Mouse (Mus musculus): ENCODE measurements around the gene Ddr1. TPM values are rescaled to one million over a fixed set of nuclear protein-coding genes. Genes with fewer than 3 reads are reported as not detected.
"Not testable (repeated sequence)": the region's sequence is repeated elsewhere in the genome, so short reads cannot be mapped to it uniquely, and the experiment has no call there.

Gene Ddr1
- 10 to 100 TPM; 12.7 to 15.0 TPM for total RNA-seq (2021)
- long read RNA-seq, experiment 1, partial matches to known transcripts = 4 of 19 reads
- long read RNA-seq, experiment 1, other reads (novel, unspliced or antisense) = 15 of 19 reads
- long read RNA-seq, experiment 2, partial matches to known transcripts = 1 of 12 reads
- long read RNA-seq, experiment 2, other reads (novel, unspliced or antisense) = 10 of 12 reads

DNA sequence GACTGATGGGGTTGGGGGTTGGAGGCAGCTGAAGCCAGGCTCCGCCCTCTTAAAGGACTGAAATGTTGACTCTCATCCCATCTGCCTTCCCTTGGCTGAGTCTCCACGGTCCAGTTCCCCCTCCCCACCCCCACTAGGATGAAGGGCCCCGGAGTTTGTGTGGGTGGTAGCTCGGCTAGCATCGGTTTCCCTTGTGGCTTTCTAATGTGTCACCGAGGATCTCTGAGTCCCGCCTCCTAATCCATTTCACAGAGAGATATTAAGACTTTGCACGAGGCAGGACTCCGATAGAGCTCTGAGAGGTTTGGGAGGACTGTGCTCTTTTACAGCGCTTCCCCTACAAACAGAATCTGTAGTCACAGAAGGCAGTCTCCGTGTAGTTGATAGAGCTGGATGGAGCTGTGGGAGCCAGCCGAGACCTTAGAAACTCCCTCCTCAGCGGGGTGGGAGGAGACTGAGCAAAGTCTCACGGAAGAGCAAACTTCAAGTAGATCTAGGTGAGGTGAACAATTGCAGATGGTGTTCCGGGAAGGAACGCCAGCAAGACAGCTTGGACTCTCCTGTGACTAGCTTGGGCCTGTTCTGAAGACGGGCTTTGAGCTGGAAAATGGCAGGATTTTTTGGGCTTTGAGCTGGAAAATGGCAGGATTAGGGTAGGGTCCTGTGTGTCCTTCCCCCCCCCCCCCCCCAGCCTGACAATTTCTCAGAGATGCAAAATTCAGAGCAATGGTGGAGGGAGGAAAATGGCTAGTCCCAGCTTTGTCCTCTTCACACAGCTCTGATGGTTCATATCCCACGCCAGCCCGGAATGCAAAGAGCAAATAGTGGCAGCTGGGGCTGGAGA, at the start of gene Ddr1:
TSS of gene Ddr1 (minus strand) at position 1 of the 844 bp plus-strand sequence.
- DNase-seq = no peak
- intact Hi-C loops (cut with DNase I) = loop anchor here (5.0 kb wide), 1 partner anchor 32 kb away; no protein-coding TSS in a partner anchor

DNA sequence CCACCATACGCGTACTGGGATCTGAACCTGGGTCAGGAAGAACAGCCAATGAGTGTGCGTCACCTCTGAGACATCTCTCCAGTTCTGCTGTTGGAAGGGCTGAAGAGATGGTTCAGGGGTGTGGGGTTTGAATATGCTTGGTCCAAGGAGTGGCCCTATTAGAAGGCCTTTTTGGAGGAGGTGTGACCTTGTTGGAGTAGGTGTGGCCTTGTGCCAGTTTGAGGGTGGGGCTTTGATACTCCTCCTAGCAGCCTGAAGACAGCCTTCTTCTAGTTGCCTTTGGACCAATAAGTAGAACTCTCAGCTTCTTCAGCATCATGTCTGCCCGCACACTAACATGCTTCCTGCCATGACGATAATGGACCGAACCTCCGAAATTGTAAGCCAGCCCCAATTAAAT, 49.2 kb upstream of the Ddr1 start:
- intact Hi-C loops (cut with DNase I) = no loop called here
- no peak for DNase-seq

DNA sequence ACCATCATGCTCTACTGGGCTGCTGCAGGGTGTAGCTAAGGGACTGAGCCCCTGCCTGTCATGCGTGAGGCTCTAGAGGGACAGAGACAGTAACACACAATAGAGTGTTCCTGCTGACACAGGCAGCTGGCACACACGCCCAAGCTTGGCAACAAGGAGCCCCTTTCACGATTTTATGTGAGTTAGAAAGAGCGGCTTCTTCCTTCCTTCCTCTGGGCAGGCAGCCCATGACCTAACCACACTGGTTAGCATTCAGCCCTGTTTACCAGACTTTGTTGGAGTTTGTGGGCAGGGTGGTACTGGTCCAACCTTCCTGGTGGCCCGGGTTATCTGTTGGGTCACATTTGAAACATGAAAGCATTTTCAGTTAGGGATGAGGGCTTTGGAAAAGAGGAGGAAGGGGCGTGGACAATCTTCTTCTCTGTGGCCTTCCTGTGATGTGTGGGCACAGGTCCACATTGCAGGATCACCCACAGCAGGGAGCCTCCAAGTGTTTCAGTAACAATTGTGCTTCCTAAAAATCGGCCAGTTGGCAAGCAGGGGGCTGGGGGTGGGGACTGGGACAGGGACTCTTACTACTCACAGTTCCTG, 47.9 kb upstream of the Ddr1 start:
- intact Hi-C loops (cut with DNase I) = no loop called here
- DNase-seq = no peak

DNA sequence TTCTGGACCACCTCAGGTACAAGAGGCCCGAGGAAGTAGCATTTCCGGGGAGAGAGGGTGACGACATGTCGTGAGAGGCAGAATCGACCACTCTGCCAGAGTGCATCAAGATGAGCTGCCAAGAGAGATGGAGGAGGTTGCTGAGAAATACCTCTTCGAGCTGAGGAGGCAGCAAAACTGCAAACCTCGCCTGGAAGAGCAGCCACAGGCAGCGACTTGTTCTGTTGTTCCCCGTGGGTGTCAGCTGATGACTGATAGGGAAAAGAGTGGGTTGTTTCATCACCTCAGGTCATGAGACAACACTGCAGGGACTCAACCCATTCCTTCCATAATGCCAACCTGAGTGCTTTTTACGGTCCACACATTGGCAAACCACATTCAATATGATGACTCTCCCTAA, 45.3 kb upstream of the Ddr1 start:
- intact Hi-C loops (cut with DNase I) = no loop called here
- DNase-seq = no peak

DNA sequence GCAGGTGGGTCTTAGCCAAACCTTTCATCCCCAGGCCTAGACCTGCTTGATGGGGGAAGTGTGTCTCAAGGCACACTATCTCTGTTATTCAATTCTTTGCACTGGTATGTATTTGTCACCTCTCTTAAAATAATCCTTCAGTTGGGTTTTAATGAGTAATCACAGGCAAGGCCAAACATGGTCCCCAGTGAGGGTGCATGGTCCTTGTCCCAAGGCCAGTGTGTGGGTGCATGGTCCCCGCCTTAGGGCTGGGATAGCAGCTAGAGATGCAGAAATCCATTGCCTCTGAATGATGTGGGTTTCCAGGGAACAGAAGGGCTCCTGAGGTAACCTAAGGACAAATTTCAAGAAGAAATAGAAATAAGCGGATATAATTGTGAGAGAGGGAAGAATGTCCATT, 39.9 kb upstream of the Ddr1 start:
- no peak for DNase-seq
- intact Hi-C loops (cut with DNase I) = loop anchor here (5.0 kb wide), 2 partner anchors 58 to 83 kb away; no protein-coding TSS in a partner anchor

DNA sequence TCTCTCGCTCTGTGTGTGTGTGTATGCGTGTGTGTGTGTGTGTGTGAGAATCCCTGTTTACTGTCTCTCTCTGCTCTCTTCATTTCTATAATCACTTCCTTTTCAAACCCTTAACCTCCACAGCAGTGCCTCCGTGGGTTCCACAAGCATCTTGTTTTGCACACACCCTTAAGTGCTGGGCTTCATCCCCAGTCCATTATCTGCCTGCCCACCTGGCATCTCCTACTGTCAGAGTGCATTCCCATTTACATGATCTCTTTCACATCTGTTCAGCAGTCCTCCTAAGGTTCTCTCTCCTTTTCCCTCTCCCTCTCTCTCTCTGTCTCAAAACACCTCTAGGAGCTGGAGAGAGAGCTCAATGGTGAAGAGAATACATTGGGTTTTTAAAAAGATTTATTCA, 38.5 kb upstream of the Ddr1 start:
- intact Hi-C loops (cut with DNase I) = loop anchor here (5.0 kb wide), 2 partner anchors 59 to 84 kb away; no protein-coding TSS in a partner anchor

DNA sequence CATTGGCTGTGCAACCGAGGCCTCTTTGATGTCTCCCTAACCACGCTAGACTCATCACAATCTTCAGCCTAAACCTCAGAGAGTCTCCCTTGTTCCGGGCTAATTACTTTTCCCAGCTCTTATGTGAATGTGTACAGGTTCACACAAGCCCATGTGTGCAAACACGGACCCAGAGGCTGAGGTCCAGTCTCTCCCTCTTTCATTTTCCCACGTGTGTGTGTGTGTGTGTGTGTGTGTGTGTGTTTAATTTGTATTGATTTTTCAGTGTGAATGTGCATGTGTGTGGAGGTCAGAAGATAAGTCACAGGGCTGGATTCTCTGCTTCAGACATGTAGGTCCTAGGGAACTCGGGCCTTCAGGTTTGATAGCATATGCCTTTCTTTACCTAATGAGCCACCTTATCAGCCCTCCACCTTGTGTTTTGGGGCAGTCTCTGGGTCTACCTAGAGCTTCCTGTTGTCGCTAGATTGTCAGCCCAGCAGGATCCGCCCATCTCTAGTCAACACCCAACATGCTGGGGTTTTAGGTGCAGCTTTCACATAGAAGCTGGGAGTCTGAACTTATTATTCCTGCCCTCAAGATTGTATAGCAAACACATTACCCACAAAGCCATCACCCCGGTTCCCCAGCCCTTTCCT, 37.3 kb upstream of the Ddr1 start:
- no peak for DNase-seq
- intact Hi-C loops (cut with DNase I) = loop anchor here (5.0 kb wide), 2 partner anchors 61 to 86 kb away; no protein-coding TSS in a partner anchor

More for the DNA sequence above, 38.5 kb upstream of the Ddr1 start:
- DNase-seq = no peak

DNA sequence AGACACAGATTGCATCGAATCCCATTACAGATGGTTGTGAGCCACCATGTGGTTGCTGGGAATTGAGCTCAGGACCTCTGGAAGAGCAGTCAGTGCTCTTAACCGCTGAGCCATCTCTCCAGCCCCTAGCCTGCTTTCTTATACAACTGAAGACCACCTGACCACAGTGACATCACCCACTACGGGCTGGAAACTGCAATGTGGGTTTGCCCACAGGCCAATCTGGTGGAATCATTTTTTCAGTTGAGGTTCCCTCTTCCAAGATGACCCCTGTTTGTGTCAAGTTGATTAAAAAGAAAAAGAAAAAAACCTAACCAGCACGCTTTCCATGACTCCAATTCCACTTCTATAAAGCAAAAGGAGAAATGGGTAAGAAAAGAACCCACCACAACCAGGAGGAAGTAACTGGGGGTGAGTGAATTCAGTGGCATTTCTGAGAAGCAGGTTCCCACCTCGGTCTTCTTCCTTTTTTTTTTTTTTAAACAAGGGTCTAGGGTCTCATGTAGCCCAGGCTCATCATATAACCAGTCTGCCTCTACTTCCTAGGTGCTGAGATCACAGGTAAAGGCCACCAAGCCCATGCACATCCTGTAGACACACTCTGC, 36.0 kb upstream of the Ddr1 start:
- intact Hi-C loops (cut with DNase I) = loop anchor here (5.0 kb wide), 2 partner anchors 62 to 87 kb away; no protein-coding TSS in a partner anchor

DNA sequence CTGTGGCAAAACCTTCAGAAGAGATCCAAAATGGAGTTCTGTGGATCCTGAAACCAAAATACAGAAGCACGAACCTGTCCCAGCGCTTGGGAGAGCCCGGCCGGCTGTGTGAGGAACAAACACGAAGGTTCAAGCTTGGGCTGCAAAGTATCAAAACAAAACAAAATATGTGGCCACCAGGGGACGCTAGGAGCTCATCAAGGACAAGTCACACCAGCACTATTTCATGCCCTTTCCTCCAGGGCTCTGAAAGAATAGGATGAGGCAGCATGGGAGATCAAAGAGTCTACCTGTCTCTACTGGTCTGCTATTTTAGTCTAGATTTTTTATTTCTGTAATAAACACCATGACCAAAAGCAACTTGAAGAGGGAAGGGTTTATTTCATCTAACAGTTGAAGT, 35.3 kb upstream of the Ddr1 start:
- intact Hi-C loops (cut with DNase I) = loop anchor here (5.0 kb wide), 4 partner anchors 37 to 102 kb away; partner anchors contain the start of gene Ddr1
- DNase-seq = peak; percentile 72 to 86

More for the DNA sequence above, 36.0 kb upstream of the Ddr1 start:
- DNase-seq = no peak

DNA sequence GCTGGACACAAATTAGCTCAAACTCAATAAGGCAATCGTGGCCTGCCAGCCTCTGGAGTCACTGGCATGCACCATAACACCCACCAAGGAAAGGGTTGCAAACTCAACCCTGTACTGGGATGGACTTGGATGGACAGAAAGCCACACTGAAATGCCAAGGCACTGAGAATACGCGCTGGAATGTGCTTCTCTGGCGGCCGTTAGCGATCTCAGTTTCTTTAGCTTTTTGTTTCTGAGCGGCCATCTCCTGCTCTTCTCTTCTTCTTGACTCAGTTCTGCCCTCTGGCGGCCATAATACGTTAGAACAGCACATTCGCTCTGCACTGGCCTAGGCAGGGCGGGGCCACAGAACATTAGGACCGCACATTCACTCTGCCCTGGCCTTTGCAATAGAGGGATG, 33.3 kb upstream of the Ddr1 start:
- peak; percentile 75 to 79 for DNase-seq
- intact Hi-C loops (cut with DNase I) = loop anchor here (2.0 to 5.0 kb wide), 3 partner anchors 35 to 137 kb away; partner anchors contain the start of gene Ddr1

DNA sequence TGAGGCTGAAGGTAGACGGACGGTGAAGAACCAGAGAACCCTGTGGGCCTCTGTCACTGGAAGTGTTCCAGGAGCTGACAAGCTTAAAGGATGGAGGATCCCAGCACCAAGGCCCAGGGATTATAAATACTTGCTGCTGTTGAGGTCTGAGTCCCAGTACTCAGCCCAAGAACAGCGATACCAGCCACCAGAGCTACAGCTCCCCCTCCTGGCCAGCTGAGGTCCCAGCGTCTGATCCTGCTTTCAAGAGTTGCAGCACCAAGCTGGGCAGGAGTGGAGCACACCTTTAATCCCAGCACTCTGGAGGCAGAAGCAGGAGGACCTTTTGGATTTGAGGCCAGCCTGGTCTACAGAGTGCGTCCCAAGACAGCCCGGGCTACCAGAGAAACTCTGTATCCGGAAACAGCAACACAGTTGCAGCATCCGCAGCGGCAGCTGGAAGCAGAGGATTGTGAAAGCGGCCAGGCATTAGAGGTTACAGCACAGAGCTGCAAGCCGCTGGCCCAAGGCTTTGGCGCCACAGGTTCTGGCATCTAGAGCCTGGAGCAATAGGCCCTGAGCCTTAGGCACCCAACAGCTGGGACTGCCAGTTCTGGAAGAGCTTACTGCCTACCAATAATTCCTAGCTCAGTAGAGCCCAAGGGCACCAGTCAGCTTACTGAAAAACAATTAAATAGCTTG, 32.0 kb upstream of the Ddr1 start:
- intact Hi-C loops (cut with DNase I) = loop anchor here (2.0 to 5.0 kb wide), 3 partner anchors 34 to 138 kb away; partner anchors contain the start of gene Ddr1

DNA sequence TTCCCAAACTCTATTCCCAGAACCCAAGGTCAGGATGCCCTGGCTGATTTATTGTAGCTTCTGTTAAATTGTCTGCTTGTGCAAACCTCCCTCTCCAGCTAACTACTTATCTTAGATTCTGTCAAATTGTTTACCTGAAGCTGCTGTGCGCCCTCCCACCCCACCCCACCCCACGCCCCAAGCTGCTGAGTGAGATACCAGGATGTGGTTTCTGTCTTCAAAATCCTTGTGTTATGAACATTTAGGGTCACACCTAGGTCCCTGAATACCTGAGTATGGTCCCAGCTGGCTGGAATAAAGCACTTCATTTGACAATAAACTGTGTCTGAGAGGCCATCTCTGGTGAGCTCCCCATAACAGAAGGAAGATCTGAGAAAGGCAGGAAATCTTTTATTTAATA, 30.1 kb upstream of the Ddr1 start:
- intact Hi-C loops (cut with DNase I) = no loop called here
- no peak for DNase-seq

More for the DNA sequence above, 32.0 kb upstream of the Ddr1 start:
- DNase-seq = peak; percentile 68

DNA sequence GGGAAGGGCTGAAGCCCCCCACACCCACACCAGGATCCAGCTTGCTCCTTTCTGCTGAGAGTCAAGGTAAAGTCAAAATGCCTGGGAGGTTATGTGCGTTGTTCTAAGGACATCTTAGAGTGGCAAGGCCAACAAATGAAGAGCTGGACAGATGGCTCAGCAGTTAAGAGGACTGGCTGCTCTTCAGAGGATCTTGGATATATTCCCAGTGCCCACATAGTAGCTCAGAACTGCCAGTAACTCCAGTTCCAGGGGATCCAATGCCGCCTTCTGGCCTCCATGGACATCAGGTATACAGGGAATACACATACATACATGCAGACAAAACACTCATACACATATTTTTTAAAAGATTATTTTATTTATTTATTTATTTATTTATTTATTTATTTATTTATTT, 29.0 kb upstream of the Ddr1 start:
- DNase-seq = no peak
- intact Hi-C loops (cut with DNase I) = no loop called here

DNA sequence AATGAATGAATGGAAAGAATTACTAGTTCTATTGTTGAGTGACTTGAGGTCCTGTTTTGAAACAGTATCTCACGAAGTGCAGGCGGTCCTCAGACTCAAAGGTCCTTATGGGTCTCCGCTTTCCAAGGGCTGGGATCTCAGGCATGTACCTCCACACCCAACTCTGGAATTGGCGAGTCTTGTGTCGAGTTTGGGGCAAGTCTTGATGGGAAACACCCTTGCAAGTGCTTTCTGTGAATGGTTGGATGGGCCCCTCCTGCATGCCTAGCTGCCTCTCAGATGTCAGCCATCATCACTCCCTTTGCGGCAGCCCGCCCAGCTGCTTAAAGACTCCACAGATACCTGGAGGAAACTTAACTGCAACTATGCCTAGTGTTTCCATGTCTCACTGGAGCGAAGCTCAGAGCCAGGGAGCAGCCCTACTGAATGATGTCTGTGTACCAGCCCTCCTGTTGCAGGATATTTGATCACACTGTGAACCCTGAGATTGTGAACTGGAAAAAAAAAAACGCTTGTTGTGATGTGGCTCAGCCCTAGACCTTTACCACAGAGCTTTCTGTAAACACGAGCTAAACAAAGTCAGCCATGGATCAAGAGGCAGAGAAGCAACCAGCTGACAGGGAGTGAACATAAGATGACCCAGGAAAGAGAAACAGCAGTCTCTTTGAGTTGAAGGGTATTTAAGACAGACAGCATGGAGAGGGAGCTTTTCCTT, 27.2 kb upstream of the Ddr1 start:
- DNase-seq = no peak
- intact Hi-C loops (cut with DNase I) = no loop called here

DNA sequence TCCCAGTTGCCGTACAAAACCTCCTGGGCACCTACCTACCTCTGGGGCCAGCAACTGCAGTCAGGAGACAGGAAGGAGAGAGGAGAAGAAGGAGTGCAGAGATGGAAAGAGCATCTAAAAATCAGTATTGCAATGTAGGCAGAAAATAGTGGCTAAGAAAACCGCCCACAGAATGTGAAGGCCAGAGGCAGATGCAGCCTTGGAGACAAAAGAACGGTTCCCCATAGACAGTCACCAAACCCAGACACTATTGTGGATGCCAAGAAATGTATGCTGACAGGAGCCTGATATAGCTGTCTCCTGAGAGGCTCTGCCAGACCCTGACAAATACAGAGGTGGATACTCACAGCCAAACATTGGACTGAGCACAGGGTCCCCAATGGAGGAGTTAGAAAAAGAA, 25.7 kb upstream of the Ddr1 start:
- intact Hi-C loops (cut with DNase I); DNase-seq: not testable (repeated sequence)

DNA sequence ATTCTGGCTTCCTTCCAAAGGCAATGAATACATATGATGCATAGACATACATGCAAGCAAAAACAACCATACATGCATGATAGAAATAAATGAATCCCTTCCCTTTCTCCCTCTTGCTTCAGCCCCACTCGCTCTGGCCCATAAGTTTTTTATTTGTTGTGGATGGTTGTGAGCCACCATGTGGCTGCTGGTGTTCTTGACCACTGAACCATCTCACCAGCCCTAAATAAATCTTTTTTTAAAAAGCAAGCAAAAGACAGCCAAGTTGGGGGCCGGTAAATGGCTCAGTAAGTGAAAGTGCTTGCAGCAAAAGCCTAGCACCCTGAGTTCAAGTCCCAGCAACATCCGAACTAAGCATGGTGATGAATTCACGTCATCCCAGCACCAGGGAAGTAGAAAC, 24.4 kb upstream of the Ddr1 start:
- DNase-seq = no peak
- intact Hi-C loops (cut with DNase I) = no loop called here

DNA sequence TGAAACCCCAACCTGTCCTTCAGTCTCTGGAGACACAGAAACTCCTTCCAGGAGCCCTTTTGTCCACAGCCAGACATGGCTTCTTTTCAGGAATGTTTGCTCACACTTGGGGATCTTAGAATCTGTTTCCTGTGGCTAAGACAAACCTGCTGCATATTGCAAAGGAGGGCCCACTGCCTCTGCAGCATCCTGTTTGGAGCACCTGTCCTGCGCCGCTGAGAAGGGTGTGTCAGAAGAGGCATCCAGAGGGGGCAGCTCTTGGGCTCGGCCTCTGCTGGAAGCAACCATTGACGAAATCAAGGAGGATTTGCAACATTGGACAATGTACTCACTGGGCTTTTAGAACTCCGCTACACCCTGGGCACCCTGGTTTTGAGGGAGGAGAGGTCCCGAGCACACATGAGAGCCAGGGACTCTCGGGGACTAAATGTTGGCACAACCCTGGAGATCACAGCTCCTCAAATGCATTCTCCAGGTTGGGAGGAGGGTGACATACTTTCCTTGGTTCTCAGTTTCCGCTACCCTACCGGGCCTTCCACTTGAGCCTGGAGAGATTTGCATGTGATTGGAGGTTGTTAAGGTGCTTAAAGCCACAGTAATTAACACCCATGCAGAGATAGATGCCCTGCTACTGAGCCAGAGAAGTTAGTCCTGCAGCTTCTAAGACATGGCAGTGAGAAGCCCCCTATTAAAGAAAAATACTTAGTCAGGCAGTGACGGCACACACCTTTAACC, 23.2 kb upstream of the Ddr1 start:
- no peak for DNase-seq
- intact Hi-C loops (cut with DNase I) = no loop called here

DNA sequence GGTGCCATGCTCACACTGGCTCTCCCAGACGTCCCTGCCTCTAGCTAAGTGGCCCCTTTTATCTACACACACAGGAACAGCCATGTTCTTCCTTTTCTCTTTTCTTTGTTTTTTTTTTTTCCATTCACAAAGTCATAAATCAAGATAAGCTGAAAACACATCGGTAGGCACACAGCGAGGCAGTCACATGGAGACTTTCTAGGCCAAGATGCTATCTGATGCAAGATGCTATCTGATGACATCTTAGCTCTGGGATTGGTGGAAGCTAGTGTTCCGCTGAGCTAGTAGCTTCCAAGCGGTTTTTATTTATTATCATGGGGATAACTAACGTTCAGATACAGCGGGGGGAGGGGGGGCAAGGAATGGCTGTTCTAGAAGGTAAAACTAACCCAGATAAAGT, 22.6 kb upstream of the Ddr1 start:
- DNase-seq = no peak
- intact Hi-C loops (cut with DNase I) = no loop called here
